Mouse (Mus musculus) intestine, postnatal 0 days (tissue): ENCODE measurements around the gene Dscaml1. TPM values are rescaled to one million over a fixed set of nuclear protein-coding genes. Genes with fewer than 3 reads are reported as not detected.

ENCODE experiments used
- ATAC-seq: fragments of 200-750 bp; cut with Nextera tagmentation; 2 replicates; pipeline ENCODE4 v1.8.0; 2017; ENCODE audit warnings: mild to moderate bottlenecking, moderate TSS enrichment, moderate library complexity
- H3K27ac ChIP-seq: fragments of 300-500 bp; sonication (generic); 2 replicates; pipeline ENCODE4 v1.5.1; 2014; ENCODE audit warnings: mild to moderate bottlenecking, low read depth, low read length, moderate library complexity
- H3K27me3 ChIP-seq: fragments of 300-500 bp; sonication (generic); replicated peaks from 2 replicates; pipeline ENCODE4 v1.6.1; 2014; ENCODE audit warnings: low read length, mixed read lengths; ENCODE audit not compliant: control insufficient read depth, insufficient read depth
- H3K36me3 ChIP-seq: fragments of 300-500 bp; sonication (generic); 2 replicates; pipeline ENCODE4 v1.6.1; 2014; ENCODE audit warnings: mild to moderate bottlenecking, moderate library complexity; ENCODE audit not compliant: control insufficient read depth, insufficient read depth
- H3K4me1 ChIP-seq: fragments of 300-500 bp; sonication (generic); replicated peaks from 2 replicates; pipeline ENCODE4 v1.6.1; 2014; ENCODE audit warnings: antibody characterized with exemption, low read length, mixed read lengths; ENCODE audit not compliant: control insufficient read depth, insufficient read depth
- H3K4me2 ChIP-seq: fragments of 300-500 bp; sonication (generic); replicated peaks from 2 replicates; pipeline ENCODE4 v1.6.1; 2014; ENCODE audit warnings: low read depth, mild to moderate bottlenecking, moderate library complexity
- H3K4me3 ChIP-seq: fragments of 300-500 bp; sonication (generic); 2 replicates; pipeline ENCODE4 v1.5.1; 2014; ENCODE audit warnings: low read depth, low read length
- H3K9ac ChIP-seq: fragments of 300-500 bp; sonication (generic); 2 replicates; pipeline ENCODE4 v1.6.1; 2014; ENCODE audit warnings: mild to moderate bottlenecking, low read depth, low read length
- H3K9me3 ChIP-seq: fragments of 300-500 bp; sonication (generic); 2 replicates; pipeline ENCODE4 v1.6.1; 2016; ENCODE audit warnings: mixed run types; ENCODE audit not compliant: control insufficient read depth
- CTCF ChIP-seq: sonication (generic); IDR thresholded peaks from 2 replicates; pipeline ENCODE4 v1.5.1; 2016; ENCODE audit warnings: low read depth, mild to moderate bottlenecking, control low read depth, antibody characterized with exemption, moderate library complexity
- WGBS: fragments of 180-500 bp; shearing (Covaris S2); extraction: QIAGEN DNeasy Blood & Tissue Kit; methylation state at CpG from one replicate; pipeline ENCODE4 v1.1.7; 2014; 5-methylcytosine and 5-hydroxymethylcytosine counted together
- polyA plus RNA-seq: library from polyadenylated mRNA; unstranded; fragments of >200 nt; fragmentation: Nextera tagmentation; extraction: Ambion mirVana; gene quantifications from 2 replicates; pipeline ENCODE4 v1.2.1, GENCODE M21; 2015

The Dscaml1 gene
- polyA plus RNA-seq, 1 experiment from 2014 or later: 0.09 TPM

- H3K27ac ChIP-seq: no peak overlapping the region
- WGBS: 81% methylated on average over 8 of the region's 8 CpGs
Measured at GRCm38 (mm10) chr9:45534472-45534988, 108.1 kb downstream of the Dscaml1 start.

GRCm38 (mm10) chr9:45537649-45538048, 111.2 kb downstream of the Dscaml1 start:
- no peak for TF ChIP-seq CTCF
- H3K9ac ChIP-seq: no peak overlapping the region
- H3K36me3 ChIP-seq: no peaks in the 10 kb centered on the region
- H3K27ac ChIP-seq: no peak overlapping the region
- H3K4me2 ChIP-seq: no peak overlapping the region
- H3K27me3 ChIP-seq: no peaks in the 10 kb centered on the region
- H3K4me3 ChIP-seq: no peak overlapping the region
- WGBS: 68% methylated on average over 7 of the region's 7 CpGs
- no peak for ATAC-seq
- no peaks in the 10 kb centered on the region for H3K9me3 ChIP-seq
- no peaks in the 10 kb centered on the region for H3K4me1 ChIP-seq

More at GRCm38 (mm10) chr9:45534472-45534988, 108.1 kb downstream of the Dscaml1 start:
- H3K4me3 ChIP-seq: no peak overlapping the region
- no peak for ATAC-seq
- H3K9ac ChIP-seq: no peak overlapping the region
- no peaks in the 10 kb centered on the region for H3K9me3 ChIP-seq
- no peaks in the 10 kb centered on the region for H3K36me3 ChIP-seq
- no peak overlapping the region for H3K4me2 ChIP-seq
- no peaks in the 10 kb centered on the region for H3K27me3 ChIP-seq
- no peaks in the 10 kb centered on the region for H3K4me1 ChIP-seq
- TF ChIP-seq CTCF: 0 out of 2 replicates have a peak, but pooled peaks have one; percentile 5

- no peak overlapping the region for H3K9ac ChIP-seq
- TF ChIP-seq CTCF: no peak
- H3K4me2 ChIP-seq: no peak overlapping the region
- WGBS: 80% methylated on average over 14 of the region's 14 CpGs
- ATAC-seq: no peak
- no peaks in the 10 kb centered on the region for H3K27me3 ChIP-seq
- H3K36me3 ChIP-seq: no peaks in the 10 kb centered on the region
- H3K27ac ChIP-seq: no peak overlapping the region
- H3K4me3 ChIP-seq: no peak overlapping the region
- H3K9me3 ChIP-seq: no peaks in the 10 kb centered on the region
- no peaks in the 10 kb centered on the region for H3K4me1 ChIP-seq
Measured at GRCm38 (mm10) chr9:45539265-45540044, 113.0 kb downstream of the Dscaml1 start.

- no peaks in the 10 kb centered on the region for H3K9me3 ChIP-seq
- WGBS: 33% methylated on average over 13 of the region's 13 CpGs
- TF ChIP-seq CTCF: no peak
- H3K27me3 ChIP-seq: no peaks in the 10 kb centered on the region
- ATAC-seq: no peak
- H3K4me1 ChIP-seq: no peaks in the 10 kb centered on the region
- no peak overlapping the region for H3K9ac ChIP-seq
- no peak overlapping the region for H3K4me3 ChIP-seq
- H3K27ac ChIP-seq: no peak overlapping the region
- H3K36me3 ChIP-seq: no peaks in the 10 kb centered on the region
- no peak overlapping the region for H3K4me2 ChIP-seq
Measured at GRCm38 (mm10) chr9:45546024-45546638, 119.7 kb downstream of the Dscaml1 start.

GRCm38 (mm10) chr9:45546902-45547578, 120.6 kb downstream of the Dscaml1 start:
- no peak overlapping the region for H3K27ac ChIP-seq
- no peaks in the 10 kb centered on the region for H3K4me1 ChIP-seq
- H3K36me3 ChIP-seq: no peaks in the 10 kb centered on the region
- 63% methylated on average over 7 of the region's 7 CpGs for WGBS
- no peak for TF ChIP-seq CTCF
- no peak overlapping the region for H3K4me2 ChIP-seq
- ATAC-seq: no peak
- H3K9ac ChIP-seq: no peak overlapping the region
- no peak overlapping the region for H3K4me3 ChIP-seq
- no peaks in the 10 kb centered on the region for H3K27me3 ChIP-seq
- H3K9me3 ChIP-seq: no peaks in the 10 kb centered on the region

- no peak overlapping the region for H3K9ac ChIP-seq
- H3K27me3 ChIP-seq: no peaks in the 10 kb centered on the region
- no peaks in the 10 kb centered on the region for H3K4me1 ChIP-seq
- ATAC-seq: no peak
- H3K4me3 ChIP-seq: no peak overlapping the region
- no peak for TF ChIP-seq CTCF
- WGBS: 61% methylated on average over 5 of the region's 5 CpGs
- H3K27ac ChIP-seq: no peak overlapping the region
- no peaks in the 10 kb centered on the region for H3K36me3 ChIP-seq
- H3K9me3 ChIP-seq: no peaks in the 10 kb centered on the region
- H3K4me2 ChIP-seq: no peak overlapping the region
Measured at GRCm38 (mm10) chr9:45549796-45550195, 123.4 kb downstream of the Dscaml1 start.
